Mouse (Mus musculus): ENCODE measurements at regions not wholly inside any gene's neighbourhood (a gene's known extent, or its start where the extent isn't known, plus 50 kb on each side); places are given as distances from the start of the nearest gene placed in this dataset.

- no peaks in the 10 kb centered on the region for H3K27me3 ChIP-seq (ENCODE audit: control insufficient read depth, insufficient read depth, low read length)
- DNase-seq (ENCODE audit: low spot score, missing footprints) (peak; percentile 44), ATAC-seq (ENCODE audit: low FRiP score) (no peak)
- H3K36me3 ChIP-seq (ENCODE audit: control insufficient read depth, insufficient read depth, low read length): no peaks in the 10 kb centered on the region
- H3K4me2 ChIP-seq: no peak overlapping the region
- no peak overlapping the region for H3K4me3 ChIP-seq (ENCODE audit: low read depth, low read length)
- no peaks in the 10 kb centered on the region for H3K9me3 ChIP-seq (ENCODE audit: control insufficient read depth, low read length)
- no peak overlapping the region for H3K9ac ChIP-seq (ENCODE audit: low read length)
- no peak overlapping the region for H3K27ac ChIP-seq (ENCODE audit: low read depth, low read length)
- 54% methylated on average over 3 of the region's 3 CpGs for WGBS
- H3K4me1 ChIP-seq (ENCODE audit: control insufficient read depth, insufficient read depth, low read length): no peaks in the 10 kb centered on the region
Measured at GRCm38 (mm10) chr12:107771809-107772208, 231.6 kb downstream of the Bcl11b start.

DNA sequence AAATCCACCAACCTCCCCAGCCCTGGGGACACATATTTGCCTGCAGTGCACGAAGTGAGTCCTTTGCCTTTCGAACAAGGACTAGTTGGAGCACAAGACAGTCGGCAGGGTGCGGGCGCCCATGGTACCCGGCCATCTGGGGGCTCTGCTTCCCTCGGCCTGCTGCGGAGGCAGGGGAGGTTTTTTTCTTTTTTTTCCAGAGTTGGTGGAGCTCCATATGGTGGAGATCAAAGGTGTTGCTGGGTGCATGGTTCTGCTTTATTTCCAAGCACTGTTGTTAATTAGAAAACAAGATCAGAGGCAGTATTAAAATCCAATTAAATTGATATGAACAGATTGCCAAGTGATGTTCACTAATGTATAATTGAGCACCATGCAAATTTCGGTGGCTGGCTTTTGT, 225.4 kb downstream of the Bcl11b start:
- Histone ChIP-seq H3K4me2 (no peak overlapping the region), H3K4me1 (ENCODE audit: control insufficient read depth, insufficient read depth, low read length) (no peaks in the 10 kb centered on the region), H3K9me3 (ENCODE audit: control insufficient read depth, low read length) (no peaks in the 10 kb centered on the region), H3K4me3 (ENCODE audit: low read depth, low read length) (no peak overlapping the region), H3K27ac (ENCODE audit: low read depth, low read length) (no peak overlapping the region), H3K27me3 (ENCODE audit: control insufficient read depth, insufficient read depth, low read length) (no peaks in the 10 kb centered on the region), H3K36me3 (ENCODE audit: control insufficient read depth, insufficient read depth, low read length) (no peaks in the 10 kb centered on the region), H3K9ac (ENCODE audit: low read length) (no peak overlapping the region)
- no peak for ATAC-seq (ENCODE audit: low FRiP score)
- DNase-seq (ENCODE audit: low spot score, missing footprints): peak; percentile 21
- 87% methylated on average over 9 of the region's 9 CpGs for WGBS

DNA sequence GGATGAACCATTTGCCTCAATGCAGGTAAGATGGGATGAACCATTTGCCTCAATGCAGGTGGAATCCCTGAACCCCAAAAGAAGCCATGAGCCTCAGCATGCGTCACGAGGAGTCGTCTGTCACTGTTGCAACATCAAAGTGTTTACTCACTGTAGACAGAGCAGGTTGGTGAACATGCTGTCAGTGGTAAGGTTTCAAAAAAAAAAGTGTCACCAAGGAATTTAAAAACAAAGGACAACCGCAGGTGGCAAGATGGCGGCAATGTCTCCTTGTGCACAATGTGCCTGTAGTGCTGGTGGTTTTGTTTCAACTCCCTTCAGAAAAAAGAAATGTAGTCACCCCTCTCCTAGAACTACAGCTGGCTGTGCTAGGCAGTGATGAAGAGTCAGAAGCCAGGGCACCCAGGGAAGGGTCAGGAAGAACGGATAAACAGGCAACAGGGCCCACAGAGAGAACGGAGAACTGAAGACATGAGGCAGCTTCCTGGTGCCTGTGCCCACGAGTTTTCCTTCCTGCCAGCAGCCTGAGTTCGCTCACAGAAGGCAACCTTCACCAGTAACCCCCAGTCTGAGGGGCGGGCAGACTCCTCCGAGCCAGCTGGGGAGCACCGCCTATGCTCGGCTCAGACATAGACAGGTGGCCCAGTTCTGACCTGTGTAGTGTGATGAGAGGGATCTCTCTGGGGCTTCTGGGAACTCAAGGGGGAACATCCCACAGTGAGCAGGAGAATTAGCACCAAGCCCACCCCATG, 223.9 kb downstream of the Bcl11b start:
- no peak overlapping the region for H3K4me3 ChIP-seq (ENCODE audit: low read depth, low read length)
- H3K27me3 ChIP-seq (ENCODE audit: control insufficient read depth, insufficient read depth, low read length): no peaks in the 10 kb centered on the region
- DNase-seq (ENCODE audit: low spot score, missing footprints) (peak; percentile 69), ATAC-seq (ENCODE audit: low FRiP score) (no peak)
- H3K4me2 ChIP-seq: no peak overlapping the region
- H3K9ac ChIP-seq (ENCODE audit: low read length): no peak overlapping the region
- no peaks in the 10 kb centered on the region for H3K4me1 ChIP-seq (ENCODE audit: control insufficient read depth, insufficient read depth, low read length)
- 87% methylated on average over 13 of the region's 13 CpGs for WGBS
- no peak overlapping the region for H3K27ac ChIP-seq (ENCODE audit: low read depth, low read length)
- H3K9me3 ChIP-seq (ENCODE audit: control insufficient read depth, low read length): no peaks in the 10 kb centered on the region
- no peaks in the 10 kb centered on the region for H3K36me3 ChIP-seq (ENCODE audit: control insufficient read depth, insufficient read depth, low read length)

- Histone ChIP-seq H3K4me2 (no peak overlapping the region), H3K27ac (ENCODE audit: low read depth, low read length) (no peak overlapping the region), H3K9me3 (ENCODE audit: control insufficient read depth, low read length) (no peaks in the 10 kb centered on the region), H3K27me3 (ENCODE audit: control insufficient read depth, insufficient read depth, low read length) (no peaks in the 10 kb centered on the region), H3K36me3 (ENCODE audit: control insufficient read depth, insufficient read depth, low read length) (no peaks in the 10 kb centered on the region), H3K9ac (ENCODE audit: low read length) (no peak overlapping the region), H3K4me1 (ENCODE audit: control insufficient read depth, insufficient read depth, low read length) (no peaks in the 10 kb centered on the region), H3K4me3 (ENCODE audit: low read depth, low read length) (no peak overlapping the region)
- DNase-seq (ENCODE audit: low spot score, missing footprints) (peak; percentile 33), ATAC-seq (ENCODE audit: low FRiP score) (no peak)
- 81% methylated on average over 3 of the region's 3 CpGs for WGBS
Measured at GRCm38 (mm10) chr12:107782147-107782546, 221.3 kb downstream of the Bcl11b start.

- no peak overlapping the region for H3K27ac ChIP-seq (ENCODE audit: low read depth, low read length)
- no peaks in the 10 kb centered on the region for H3K9me3 ChIP-seq (ENCODE audit: control insufficient read depth, low read length)
- H3K9ac ChIP-seq (ENCODE audit: low read length): no peak overlapping the region
- DNase-seq (ENCODE audit: low spot score, missing footprints) (peak; percentile 6), ATAC-seq (ENCODE audit: low FRiP score) (no peak)
- 88% methylated on average over 7 of the region's 7 CpGs for WGBS
- H3K4me2 ChIP-seq: no peak overlapping the region
- H3K27me3 ChIP-seq (ENCODE audit: control insufficient read depth, insufficient read depth, low read length): no peaks in the 10 kb centered on the region
- no peaks in the 10 kb centered on the region for H3K36me3 ChIP-seq (ENCODE audit: control insufficient read depth, insufficient read depth, low read length)
- no peaks in the 10 kb centered on the region for H3K4me1 ChIP-seq (ENCODE audit: control insufficient read depth, insufficient read depth, low read length)
- H3K4me3 ChIP-seq (ENCODE audit: low read depth, low read length): no peak overlapping the region
Measured at GRCm38 (mm10) chr12:107783831-107784230, 219.6 kb downstream of the Bcl11b start.

DNA sequence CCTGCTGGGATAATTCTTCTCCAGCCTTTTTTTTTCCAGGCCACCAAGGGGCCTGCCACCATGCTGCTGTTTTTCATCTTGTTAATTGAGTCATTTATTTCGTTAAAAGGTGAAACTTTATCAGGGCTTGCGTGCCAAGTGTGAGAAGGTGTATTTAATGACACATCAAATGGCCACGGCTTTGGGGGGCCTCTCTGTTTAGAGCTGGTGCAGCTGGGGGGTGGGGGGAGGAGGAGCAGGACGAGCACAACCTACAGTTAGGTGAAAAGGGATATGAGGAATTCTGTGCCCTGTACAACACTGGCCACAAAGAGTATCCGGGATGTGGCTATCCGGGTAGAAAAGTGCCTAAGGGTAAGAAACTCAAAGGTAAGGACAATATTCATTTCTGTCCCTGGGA, 213.6 kb downstream of the Bcl11b start:
- Histone ChIP-seq H3K36me3 (ENCODE audit: control insufficient read depth, insufficient read depth, low read length) (no peaks in the 10 kb centered on the region), H3K27me3 (ENCODE audit: control insufficient read depth, insufficient read depth, low read length) (no peaks in the 10 kb centered on the region), H3K4me1 (ENCODE audit: control insufficient read depth, insufficient read depth, low read length) (no peaks in the 10 kb centered on the region), H3K9ac (ENCODE audit: low read length) (no peak overlapping the region), H3K27ac (ENCODE audit: low read depth, low read length) (no peak overlapping the region), H3K9me3 (ENCODE audit: control insufficient read depth, low read length) (no peaks in the 10 kb centered on the region), H3K4me3 (ENCODE audit: low read depth, low read length) (no peak overlapping the region), H3K4me2 (no peak overlapping the region)
- ATAC-seq (ENCODE audit: low FRiP score): no peak
- WGBS: 41% methylated on average over 6 of the region's 6 CpGs
- DNase-seq (ENCODE audit: low spot score, missing footprints): peak; percentile 81

- no peak overlapping the region for H3K9ac ChIP-seq (ENCODE audit: low read length)
- ATAC-seq (ENCODE audit: low FRiP score): no peak
- H3K4me2 ChIP-seq: no peak overlapping the region
- H3K27ac ChIP-seq (ENCODE audit: low read depth, low read length): no peak overlapping the region
- WGBS: 97% methylated on average over 5 of the region's 5 CpGs
- H3K4me1 ChIP-seq (ENCODE audit: control insufficient read depth, insufficient read depth, low read length): no peaks in the 10 kb centered on the region
- no peaks in the 10 kb centered on the region for H3K27me3 ChIP-seq (ENCODE audit: control insufficient read depth, insufficient read depth, low read length)
- DNase-seq (ENCODE audit: low spot score, missing footprints): no peak
- no peak overlapping the region for H3K4me3 ChIP-seq (ENCODE audit: low read depth, low read length)
- H3K36me3 ChIP-seq (ENCODE audit: control insufficient read depth, insufficient read depth, low read length): no peaks in the 10 kb centered on the region
- no peaks in the 10 kb centered on the region for H3K9me3 ChIP-seq (ENCODE audit: control insufficient read depth, low read length)
Measured at GRCm38 (mm10) chr12:107800296-107800695, 203.1 kb downstream of the Bcl11b start.

DNA sequence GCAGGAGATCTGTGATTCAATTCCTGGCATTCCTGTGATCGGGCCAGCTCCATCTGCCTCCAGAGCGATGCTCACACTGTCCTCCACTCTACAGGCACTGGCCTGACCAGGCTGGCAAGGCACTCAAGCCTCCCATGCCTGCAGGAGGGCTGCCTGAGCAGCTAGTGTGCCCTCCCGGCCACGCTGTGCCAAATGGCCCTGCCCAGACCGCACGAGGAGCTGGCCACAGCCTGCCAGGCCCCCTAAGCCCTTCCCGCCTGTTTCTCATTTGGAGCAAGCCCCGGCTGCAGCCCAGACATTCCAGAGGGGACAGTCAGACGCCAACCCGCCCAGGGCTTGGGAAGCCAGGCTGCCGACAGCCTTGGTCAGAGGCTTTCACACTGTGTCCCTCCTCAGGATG, 195.8 kb downstream of the Bcl11b start:
- DNase-seq (ENCODE audit: low spot score, missing footprints) (no peak), ATAC-seq (ENCODE audit: low FRiP score) (no peak)
- Histone ChIP-seq H3K27ac (ENCODE audit: low read depth, low read length) (no peak overlapping the region), H3K9me3 (ENCODE audit: control insufficient read depth, low read length) (no peaks in the 10 kb centered on the region), H3K4me1 (ENCODE audit: control insufficient read depth, insufficient read depth, low read length) (peaks cover 4% of the 10 kb centered on the region; the same call in 1 of the 2 replicates), H3K9ac (ENCODE audit: low read length) (no peak overlapping the region), H3K27me3 (ENCODE audit: control insufficient read depth, insufficient read depth, low read length) (no peaks in the 10 kb centered on the region), H3K4me3 (ENCODE audit: low read depth, low read length) (no peak overlapping the region), H3K4me2 (no peak overlapping the region), H3K36me3 (ENCODE audit: control insufficient read depth, insufficient read depth, low read length) (no peaks in the 10 kb centered on the region)
- WGBS: 29% methylated on average over 11 of the region's 11 CpGs

- Histone ChIP-seq H3K27me3 (ENCODE audit: control insufficient read depth, insufficient read depth, low read length) (no peaks in the 10 kb centered on the region), H3K4me2 (no peak overlapping the region), H3K9me3 (ENCODE audit: control insufficient read depth, low read length) (no peaks in the 10 kb centered on the region), H3K4me3 (ENCODE audit: low read depth, low read length) (no peak overlapping the region), H3K4me1 (ENCODE audit: control insufficient read depth, insufficient read depth, low read length) (peaks cover 4% of the 10 kb centered on the region; the same call in 1 of the 2 replicates), H3K27ac (ENCODE audit: low read depth, low read length) (no peak overlapping the region), H3K9ac (ENCODE audit: low read length) (no peak overlapping the region), H3K36me3 (ENCODE audit: control insufficient read depth, insufficient read depth, low read length) (no peaks in the 10 kb centered on the region)
- peak; percentile 44 for DNase-seq (ENCODE audit: low spot score, missing footprints)
- no peak for ATAC-seq (ENCODE audit: low FRiP score)
- WGBS: 64% methylated on average over 9 of the region's 9 CpGs
Measured at GRCm38 (mm10) chr12:107808158-107808715, 195.2 kb downstream of the Bcl11b start.

Data from midbrain, embryonic 11.5 days (tissue).